Mouse (Mus musculus): ENCODE results near the gene Gadd45b.

GRCm38 (mm10) chr10:80968106-80968505 is 38.2 kb downstream of the Gadd45b start:
- TF ChIP-seq CTCF (IDR thresholded peaks at IDR 0.05; ENCODE audit: extremely low read depth, insufficient read length, insufficient replicate concordance, low read depth, low read length), result no peak
- no peak for TF ChIP-seq POLR2A (IDR thresholded peaks at IDR 0.05; ENCODE audit: low read depth, low read length)

Data from small intestine, adult 2 months (tissue).